In genomic region chr14:118766368-118766767, GRCm38 (mm10) we compare ENCODE assay signal across 25 mouse cellular contexts. TPM values are rescaled to one million over a fixed set of nuclear protein-coding genes. Genes with fewer than 3 reads are reported as not detected.
DNase-seq lines count a peak whose midpoint lies in the region; TF ChIP-seq lines count a peak whose summit lies in the region.
"Had no signal": no experiment of that assay in that cellular context is flagged by ENCODE, and none has a peak within 500 bp of the region (broad histone marks: within the 10 kb centered on the region; RNA-seq: fewer than 3 reads in every experiment).

No protein-coding gene starts in this region.

- no peak overlapping the region for H3K27ac ChIP-seq in ES-Bruce4 (ENCODE audit: insufficient read depth, low read length)
- H3K27ac ChIP-seq: forebrain, embryonic 10.5 days; forebrain, embryonic 13.5 days; heart, adult 2 months; heart, embryonic 10.5 days; heart, embryonic 13.5 days; hindbrain, embryonic 12.5 days; hindbrain, embryonic 15.5 days had no signal

- TF ChIP-seq CTCF in ES-Bruce4 (IDR thresholded peaks at IDR 0.05; ENCODE audit: low read depth, low read length), result no peak

- TF ChIP-seq EP300 in ES-Bruce4 (IDR thresholded peaks at IDR 0.05; ENCODE audit: insufficient read depth, low read depth, low read length), result no peak

- H3K4me3 ChIP-seq in ES-Bruce4 (ENCODE audit: low read depth, low read length), result no peak overlapping the region
- H3K4me3 ChIP-seq: forebrain, embryonic 10.5 days; forebrain, embryonic 13.5 days; gastrocnemius, adult 2 months; heart, adult 2 months; heart, embryonic 10.5 days; heart, embryonic 13.5 days; hindbrain, embryonic 12.5 days; hindbrain, embryonic 15.5 days had no signal

- no peak for TF ChIP-seq POLR2A in ES-Bruce4 (IDR thresholded peaks at IDR 0.05; ENCODE audit: insufficient read depth, low read length)

- H3K4me1 ChIP-seq in ES-Bruce4 (ENCODE audit: control insufficient read depth, insufficient read depth, low read length), result peaks cover 1% of the 10 kb centered on the region
- H3K4me1 ChIP-seq: forebrain, embryonic 10.5 days; forebrain, embryonic 13.5 days; heart, embryonic 10.5 days; heart, embryonic 13.5 days; hindbrain, embryonic 12.5 days; hindbrain, embryonic 15.5 days had no signal

- intact Hi-C loops in heart, postnatal 14 days (cut with DNase I), result loop anchor here (5.0 kb wide), 2 partner anchors 129 to 554 kb away; no protein-coding TSS in a partner anchor

- no peaks in the 10 kb centered on the region for H3K27me3 ChIP-seq in ES-Bruce4 (ENCODE audit: control insufficient read depth, insufficient read depth, low read length, poor library complexity, severe bottlenecking)
- H3K27me3 ChIP-seq: forebrain, embryonic 13.5 days had no signal

- peaks cover 8% of the 10 kb centered on the region for H3K9me3 ChIP-seq in ES-Bruce4 (replicated peaks; ENCODE audit: control insufficient read depth, insufficient read depth, low read length, poor library complexity, severe bottlenecking)
- H3K9me3 ChIP-seq: forebrain, embryonic 10.5 days; forebrain, embryonic 13.5 days; heart, embryonic 10.5 days; heart, embryonic 13.5 days; hindbrain, embryonic 12.5 days; hindbrain, embryonic 15.5 days had no signal

- peak overlapping the region; percentile 15; the same call in 1 of the 2 replicates for H3K9ac ChIP-seq in ES-Bruce4 (ENCODE audit: low read depth, poor library complexity, severe bottlenecking)
- H3K9ac ChIP-seq: forebrain, embryonic 13.5 days; heart, embryonic 13.5 days; hindbrain, embryonic 12.5 days; hindbrain, embryonic 15.5 days had no signal

- H3K36me3 ChIP-seq in ES-Bruce4 (ENCODE audit: control insufficient read depth, insufficient read depth, low read length, poor library complexity, severe bottlenecking), result no peaks in the 10 kb centered on the region
- H3K36me3 ChIP-seq: forebrain, embryonic 10.5 days; G1E; heart, embryonic 10.5 days; heart, embryonic 13.5 days; hindbrain, embryonic 12.5 days; hindbrain, embryonic 15.5 days had no signal

- peak; percentile 56 for DNase-seq in heart, adult 11 months
- no peak for DNase-seq in heart, postnatal 14 days
- DNase-seq in ZHBTc4 (ENCODE audit: low read depth, low spot score), result peak; percentile 69
- peak; percentile 66 for DNase-seq in yolk sac, embryonic 10.5 days (ENCODE audit: low spot score)
- no peak for DNase-seq in lung, postnatal 10 days
- DNase-seq in lung, postnatal 4 days, result no peak
- no peak for DNase-seq in c-Kit-positive CD71-positive TER-119-positive erythroid progenitor cells, embryonic 14.5 days (ENCODE audit: low spot score)
- DNase-seq: adrenal gland, adult 8-10 months; adrenal gland, postnatal 25 days; cerebellum, adult 18-20 months; cerebellum, adult 9-10 months; cerebellum, postnatal 14 days; gastrocnemius, adult 2 months; gastrocnemius, postnatal 14 days; heart, adult 2 months had no signal

RNA-seq across cellular contexts. Expression of gene Cldn10, which starts 21.3 kb away (rescaled TPM):
- under 1 TPM; 0.29 to 0.41 TPM for total RNA-seq in heart, postnatal 14 days (2021)
- polyA plus RNA-seq in ES-Bruce4 (2011; ENCODE audit: insufficient read depth, insufficient read length, low read depth, missing spikeins), result not detected in 2 replicates
- total RNA-seq: gastrocnemius, adult 2 months; gastrocnemius, postnatal 14 days; hematopoietic stem cell, adult 5-6 weeks had no signal
- polyA plus RNA-seq: C2C12, G1E had no signal

Comparison
In these comparisons a context has a peak if more than half of its experiments do, and no peak if none do; other contexts are left out.
1. DNase-seq: peak in heart, adult 11 months (single experiment), ZHBTc4 (single experiment) and yolk sac, embryonic 10.5 days (single experiment); none in heart, postnatal 14 days (0 of 2), lung, postnatal 10 days (single experiment), lung, postnatal 4 days (0 of 2) and c-Kit-positive CD71-positive TER-119-positive erythroid progenitor cells, embryonic 14.5 days (single experiment).